Mouse (Mus musculus) kidney, adult 2 months (tissue): Measurements from ENCODE around the gene Zfp462.

ENCODE experiments used
- CTCF ChIP-seq: fragments of 200-500 bp; conservative IDR thresholded peaks from 2 replicates; pipeline ENCODE4 v1.5.1; 2011; ENCODE audit warnings: low read depth, mild to moderate bottlenecking, control low read depth, low read length, moderate library complexity, mixed read lengths; ENCODE audit not compliant: insufficient read depth, insufficient read length
- POLR2A ChIP-seq: fragments of 200-500 bp; IDR thresholded peaks from one replicate; pipeline ENCODE4 v1.6.1; 2011; ENCODE audit warnings: low read depth, low read length, control low read depth

DNA sequence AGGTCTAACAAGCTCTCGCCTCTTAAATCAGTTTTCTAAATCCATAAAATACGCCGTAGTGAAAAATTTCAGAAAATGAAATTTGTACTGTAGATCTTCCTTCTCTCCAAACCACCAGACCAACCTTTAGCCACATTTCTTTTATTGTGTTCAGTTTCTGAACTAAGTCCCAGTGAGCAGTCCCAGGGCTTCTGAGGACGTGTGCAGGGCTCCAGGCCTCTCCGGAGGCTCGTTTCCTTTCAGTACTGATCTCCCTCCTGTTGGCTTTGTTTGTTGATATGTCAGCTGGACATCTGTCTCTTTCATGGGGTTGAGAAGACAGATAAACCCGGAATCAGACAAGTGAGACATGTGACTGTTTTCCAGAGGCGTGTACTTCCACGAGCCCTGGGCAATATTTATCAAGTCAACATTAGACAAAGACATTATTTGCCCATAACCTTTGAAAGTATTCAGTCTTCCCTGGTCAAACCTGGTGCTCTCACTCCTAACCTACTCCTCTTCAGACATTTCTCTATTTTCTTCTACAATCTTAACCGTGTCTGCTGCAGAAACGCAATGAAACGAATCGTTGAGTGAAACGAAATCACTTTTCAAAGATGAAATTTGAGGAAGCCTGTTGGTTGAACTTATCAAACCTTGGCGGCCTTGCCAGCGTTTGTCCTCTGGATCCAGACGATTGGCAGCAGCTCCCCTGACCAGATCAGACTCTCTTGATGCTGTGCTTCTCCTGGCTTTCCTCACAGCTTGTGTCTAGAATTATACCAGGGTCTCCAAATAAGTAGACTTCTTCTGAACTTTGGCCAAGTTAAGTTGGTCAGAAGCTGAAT is 121.7 kb downstream of the Zfp462 start:
- TF ChIP-seq CTCF (no peak), POLR2A (no peak)
